Mouse (Mus musculus) midbrain, postnatal 0 days (tissue): Measurements from ENCODE around the gene Gzme. TPM values are rescaled to one million over a fixed set of nuclear protein-coding genes. Genes with fewer than 3 reads are reported as not detected.

Experiments
- ATAC-seq: fragments of 200-750 bp; cut with Nextera tagmentation; 2 replicates; pipeline ENCODE4 v1.8.0; 2017; ENCODE audit warnings: moderate number of reproducible peaks, mild to moderate bottlenecking, moderate TSS enrichment, moderate library complexity; ENCODE audit not compliant: low FRiP score
- DNase-seq: peaks from one replicate; pipeline ENCODE4 v3.0.0-alpha.2; 2015; ENCODE audit warnings: low spot score
- H3K27ac ChIP-seq: fragments of 300-500 bp; sonication (generic); 2 replicates; pipeline ENCODE4 v1.5.1; 2014; ENCODE audit warnings: low read depth, mild to moderate bottlenecking, low read length, mixed read lengths
- H3K27me3 ChIP-seq: fragments of 300-500 bp; sonication (generic); 2 replicates; pipeline ENCODE4 v1.6.1; 2014; ENCODE audit warnings: low read length, control low read depth, mixed read lengths; ENCODE audit not compliant: insufficient read depth
- H3K36me3 ChIP-seq: fragments of 300-500 bp; sonication (generic); 2 replicates; pipeline ENCODE4 v1.6.1; 2014; ENCODE audit warnings: low read length, control low read depth, mixed read lengths; ENCODE audit not compliant: insufficient read depth
- H3K4me1 ChIP-seq: fragments of 300-500 bp; sonication (generic); 2 replicates; pipeline ENCODE4 v1.6.1; 2014; ENCODE audit warnings: mild to moderate bottlenecking, control low read depth, antibody characterized with exemption, low read length, mixed read lengths; ENCODE audit not compliant: insufficient read depth
- H3K4me2 ChIP-seq: fragments of 300-500 bp; sonication (generic); 2 replicates; pipeline ENCODE4 v1.6.1; 2014; ENCODE audit warnings: low read depth, mild to moderate bottlenecking, low read length, mixed read lengths; ENCODE audit not compliant: poor library complexity, severe bottlenecking
- H3K4me3 ChIP-seq: fragments of 300-500 bp; sonication (generic); 2 replicates; pipeline ENCODE4 v1.5.1; 2014; ENCODE audit warnings: low read depth, mild to moderate bottlenecking, low read length, moderate library complexity
- H3K9ac ChIP-seq: fragments of 300-500 bp; sonication (generic); replicated peaks from 2 replicates; pipeline ENCODE4 v1.6.1; 2014; ENCODE audit warnings: mild to moderate bottlenecking, low read length, moderate library complexity, mixed read lengths; ENCODE audit not compliant: poor library complexity, severe bottlenecking
- H3K9me3 ChIP-seq: fragments of 300-500 bp; sonication (generic); 2 replicates; pipeline ENCODE4 v1.6.1; 2016; ENCODE audit warnings: low read length, control low read depth
- CTCF ChIP-seq: IDR thresholded peaks from 2 replicates; pipeline ENCODE4 v1.5.1; 2016; ENCODE audit warnings: antibody characterized with exemption, mild to moderate bottlenecking
- WGBS: fragments of 180-500 bp; shearing (Covaris S2); extraction: QIAGEN DNeasy Blood & Tissue Kit; methylation state at CpG from one replicate; pipeline ENCODE4 v1.1.7; 2014; 5-methylcytosine and 5-hydroxymethylcytosine counted together
- microRNA-seq: library from miRNA; unstranded; fragments of <30 nt; microRNA quantifications from one replicate; pipeline ENCODE4, GENCODE M21; 2016; ENCODE audit warnings: borderline number of aligned reads
- polyA plus RNA-seq: library from polyadenylated mRNA; unstranded; fragments of >200 nt; fragmentation: Nextera tagmentation; extraction: Ambion mirVana; gene quantifications from 2 replicates; pipeline ENCODE4 v1.2.1, GENCODE M21; 2015
- total RNA-seq: library from RNA; depleted of rRNA; stranded (reverse); fragments of >200 nt; gene quantifications from 2 replicates; pipeline ENCODE4 v1.2.3, GENCODE M21; 2014; rRNA removed

Gene Gzme
- total and polyA plus RNA-seq, 2 experiments from 2014 or later = not detected

- H3K9me3 ChIP-seq = no peaks in the 10 kb centered on the region
- no peaks in the 10 kb centered on the region for H3K27me3 ChIP-seq
- no peak overlapping the region for H3K4me2 ChIP-seq
- no peak overlapping the region for H3K27ac ChIP-seq
- H3K9ac ChIP-seq = no peak overlapping the region
- 77% methylated on average over 4 of the region's 4 CpGs for WGBS
- no peak for DNase-seq
- no peak for ATAC-seq
- H3K36me3 ChIP-seq = no peaks in the 10 kb centered on the region
- no peak for TF ChIP-seq CTCF
- H3K4me1 ChIP-seq = no peaks in the 10 kb centered on the region
- no peak overlapping the region for H3K4me3 ChIP-seq
These were observed 38.4 kb downstream of the Gzme start for GRCm38 (mm10) chr14:56082016-56082415.

Small RNAs within 50 kb of the gene (microRNA-seq; reads per million reads assigned to microRNA genes)
- gene Mir6949 = not detected

Other genes starting within 250 kb of the Gzme start
- 0.66 and 1.8 TPM in 2 replicates for gene Cbln3, start 236.2 kb downstream of the Gzme start, total RNA-seq
- 0.43 and 0.54 TPM in 2 replicates for gene Cbln3, start 236.2 kb downstream of the Gzme start, polyA plus RNA-seq
- 14.2 and 19.9 TPM in 2 replicates for gene Khnyn, start 235.7 kb downstream of the Gzme start, total RNA-seq
- gene Khnyn, start 235.7 kb downstream of the Gzme start, polyA plus RNA-seq = 6.3 and 6.5 TPM in 2 replicates
- 143 and 146 TPM in 2 replicates for gene Sdr39u1, start 220.3 kb downstream of the Gzme start, total RNA-seq
- gene Sdr39u1, start 220.3 kb downstream of the Gzme start, polyA plus RNA-seq = 131 and 162 TPM in 2 replicates
- 2.7 TPM in 1 of 2 replicates, not detected in the other for gene Cma1, start 175.9 kb downstream of the Gzme start, total RNA-seq
- gene Cma1, start 175.9 kb downstream of the Gzme start, polyA plus RNA-seq = 0.42 and 1.7 TPM in 2 replicates
- not detected in 2 replicates for gene Cma2, start 169.6 kb downstream of the Gzme start, total RNA-seq
- not detected in 2 replicates for gene Cma2, start 169.6 kb downstream of the Gzme start, polyA plus RNA-seq
- not detected in 2 replicates for gene Mcpt1, start 102.7 kb downstream of the Gzme start, total RNA-seq
- gene Mcpt1, start 102.7 kb downstream of the Gzme start, polyA plus RNA-seq = not detected in 2 replicates
- not detected in 2 replicates for gene Mcpt9, start 90.1 kb downstream of the Gzme start, total RNA-seq
- gene Mcpt9, start 90.1 kb downstream of the Gzme start, polyA plus RNA-seq = not detected in 2 replicates
- gene Mcpt2, start 78.6 kb downstream of the Gzme start, total RNA-seq = not detected in 2 replicates
- not detected in 2 replicates for gene Mcpt2, start 78.6 kb downstream of the Gzme start, polyA plus RNA-seq
- 0.38 TPM in 1 of 2 replicates, not detected in the other for gene Mcpt4, start 58.3 kb downstream of the Gzme start, total RNA-seq
- gene Mcpt4, start 58.3 kb downstream of the Gzme start, polyA plus RNA-seq = not detected in 2 replicates
- gene Mcpt8, start 35.4 kb downstream of the Gzme start, total RNA-seq = not detected in 2 replicates
- not detected in 2 replicates for gene Mcpt8, start 35.4 kb downstream of the Gzme start, polyA plus RNA-seq
- gene Ctsg, start 18.1 kb downstream of the Gzme start, total RNA-seq = not detected in 2 replicates
- 0.21 TPM in 1 of 2 replicates, not detected in the other for gene Ctsg, start 18.1 kb downstream of the Gzme start, polyA plus RNA-seq
- gene Gzmd, start 12.0 kb upstream of the Gzme start, total RNA-seq = not detected in 2 replicates
- gene Gzmd, start 12.0 kb upstream of the Gzme start, polyA plus RNA-seq = not detected in 2 replicates
- not detected in 2 replicates for gene Gzmg, start 39.0 kb upstream of the Gzme start, total RNA-seq
- not detected in 2 replicates for gene Gzmg, start 39.0 kb upstream of the Gzme start, polyA plus RNA-seq
- gene Gzmn, start 54.0 kb upstream of the Gzme start, total RNA-seq = not detected in 2 replicates
- gene Gzmn, start 54.0 kb upstream of the Gzme start, polyA plus RNA-seq = not detected in 2 replicates
- gene Gzmf, start 90.8 kb upstream of the Gzme start, total RNA-seq = not detected in 2 replicates
- not detected in 2 replicates for gene Gzmf, start 90.8 kb upstream of the Gzme start, polyA plus RNA-seq
- gene Gzmc, start 114.0 kb upstream of the Gzme start, total RNA-seq = not detected in 2 replicates
- gene Gzmc, start 114.0 kb upstream of the Gzme start, polyA plus RNA-seq = 0.20 TPM in 1 of 2 replicates, not detected in the other
- gene Gzmb, start 141.6 kb upstream of the Gzme start, total RNA-seq = not detected in 2 replicates
- gene Gzmb, start 141.6 kb upstream of the Gzme start, polyA plus RNA-seq = not detected in 2 replicates
- gene Atp12a, start 244.4 kb upstream of the Gzme start, total RNA-seq = 0.22 and 0.47 TPM in 2 replicates
- 0.15 and 0.38 TPM in 2 replicates for gene Atp12a, start 244.4 kb upstream of the Gzme start, polyA plus RNA-seq